Mouse (Mus musculus): Measurements from ENCODE around the gene Cacna2d1. TPM values are rescaled to one million over a fixed set of nuclear protein-coding genes. Genes with fewer than 3 reads are reported as not detected.
A peak's percentile ranks its signal among the peaks of the same experiment; 100 is the strongest.

The Cacna2d1 gene
- polyA plus RNA-seq, 1 experiment = 27.2 TPM

- H3K27me3 ChIP-seq (ENCODE audit: control insufficient read depth, insufficient read depth, insufficient read length) = no peaks in the 10 kb centered on the region
- TF ChIP-seq REST (IDR thresholded peaks at IDR 0.05; ENCODE audit: insufficient read depth, insufficient read length) = no peak
- H3K36me3 ChIP-seq (ENCODE audit: control insufficient read depth, insufficient read depth) = no peaks in the 10 kb centered on the region
- no peak overlapping the region for H3K4me2 ChIP-seq (ENCODE audit: low read depth)
- H3K79me2 ChIP-seq (ENCODE audit: control insufficient read depth, insufficient read depth) = peaks cover 13% of the 10 kb centered on the region
- H3ac ChIP-seq (ENCODE audit: control insufficient read depth, insufficient read length) = no peak overlapping the region
- no peak overlapping the region for H3K4me3 ChIP-seq
Measured at GRCm38 (mm10) chr5:16033569-16033968, 99.1 kb downstream of the Cacna2d1 start.

GRCm38 (mm10) chr5:16035259-16035658 lies 100.8 kb downstream of the Cacna2d1 start:
- Histone ChIP-seq H3K27me3 (ENCODE audit: control insufficient read depth, insufficient read depth, insufficient read length) (no peaks in the 10 kb centered on the region), H3K4me3 (no peak overlapping the region), H3K36me3 (ENCODE audit: control insufficient read depth, insufficient read depth) (no peaks in the 10 kb centered on the region), H3ac (ENCODE audit: control insufficient read depth, insufficient read length) (no peak overlapping the region), H3K4me2 (ENCODE audit: low read depth) (no peak overlapping the region), H3K79me2 (ENCODE audit: control insufficient read depth, insufficient read depth) (peaks cover 15% of the 10 kb centered on the region)
- TF ChIP-seq MYOD1 (IDR thresholded peaks at IDR 0.05; ENCODE audit: control insufficient read depth in 1 of 3, insufficient read length in 2 of 3, low read depth in 2 of 3) = peak in 1 of 3 experiments; percentile 22
- TF ChIP-seq CEBPB (IDR thresholded peaks at IDR 0.05; ENCODE audit: insufficient read depth, poor library complexity, severe bottlenecking) = peak; percentile 55; the same call in 1 of the 2 replicates
- no peak for TF ChIP-seq TCF3 (IDR thresholded peaks at IDR 0.05; ENCODE audit: insufficient read length, low read depth)

- H3K27me3 ChIP-seq (ENCODE audit: control insufficient read depth, insufficient read depth, insufficient read length) = no peaks in the 10 kb centered on the region
- H3ac ChIP-seq (ENCODE audit: control insufficient read depth, insufficient read length) = no peak overlapping the region
- H3K79me2 ChIP-seq (ENCODE audit: control insufficient read depth, insufficient read depth) = peaks cover 7% of the 10 kb centered on the region
- no peak overlapping the region for H3K4me3 ChIP-seq
- no peaks in the 10 kb centered on the region for H3K36me3 ChIP-seq (ENCODE audit: control insufficient read depth, insufficient read depth)
- H3K4me2 ChIP-seq (ENCODE audit: low read depth) = peak overlapping the region; percentile 1
- TF ChIP-seq CEBPB (IDR thresholded peaks at IDR 0.05; ENCODE audit: insufficient read depth, poor library complexity, severe bottlenecking) (peak; percentile 84), MAX (IDR thresholded peaks at IDR 0.05; ENCODE audit: low read depth) (no peak)
Measured at GRCm38 (mm10) chr5:16045147-16045878, 110.8 kb downstream of the Cacna2d1 start.

- peaks cover 4% of the 10 kb centered on the region for H3K79me2 ChIP-seq (ENCODE audit: control insufficient read depth, insufficient read depth)
- no peak overlapping the region for H3ac ChIP-seq (ENCODE audit: control insufficient read depth, insufficient read length)
- H3K36me3 ChIP-seq (ENCODE audit: control insufficient read depth, insufficient read depth) = no peaks in the 10 kb centered on the region
- H3K4me2 ChIP-seq (ENCODE audit: low read depth) = peak overlapping the region; percentile 55
- no peak overlapping the region for H3K4me3 ChIP-seq
- H3K27me3 ChIP-seq (ENCODE audit: control insufficient read depth, insufficient read depth, insufficient read length) = no peaks in the 10 kb centered on the region
- 0 out of 2 replicates have a peak, but pooled peaks have one; percentile 59 for TF ChIP-seq CEBPB (IDR thresholded peaks at IDR 0.05; ENCODE audit: insufficient read depth, poor library complexity, severe bottlenecking)
- TF ChIP-seq POLR2A (IDR thresholded peaks at IDR 0.05; ENCODE audit: insufficient read length, low read depth) = peak; percentile 17
- TF ChIP-seq SRF (IDR thresholded peaks at IDR 0.05; ENCODE audit: control insufficient read depth, insufficient read length, low read depth) = no peak
Measured at GRCm38 (mm10) chr5:16047452-16048191, 113.1 kb downstream of the Cacna2d1 start.

GRCm38 (mm10) chr5:16056795-16057194 lies 122.3 kb downstream of the Cacna2d1 start:
- H3K79me2 ChIP-seq (ENCODE audit: control insufficient read depth, insufficient read depth) = peaks cover 33% of the 10 kb centered on the region
- no peak overlapping the region for H3K4me3 ChIP-seq

GRCm38 (mm10) chr5:16062773-16063172 lies 128.3 kb downstream of the Cacna2d1 start:
- Histone ChIP-seq H3K79me2 (ENCODE audit: control insufficient read depth, insufficient read depth) (peaks cover 27% of the 10 kb centered on the region), H3K4me3 (no peak overlapping the region), H3K27me3 (ENCODE audit: control insufficient read depth, insufficient read depth, insufficient read length) (no peaks in the 10 kb centered on the region), H3K4me2 (ENCODE audit: low read depth) (peak overlapping the region; percentile 52), H3ac (ENCODE audit: control insufficient read depth, insufficient read length) (no peak overlapping the region), H3K36me3 (ENCODE audit: control insufficient read depth, insufficient read depth) (no peaks in the 10 kb centered on the region)
- TF ChIP-seq USF1 (IDR thresholded peaks at IDR 0.05; ENCODE audit: low read depth) (no peak), SRF (IDR thresholded peaks at IDR 0.05; ENCODE audit: control insufficient read depth, insufficient read length, low read depth) (no peak), MYOG (IDR thresholded peaks at IDR 0.05; ENCODE audit: control insufficient read depth in 1 of 3, insufficient read depth in 1 of 3, insufficient read length in 2 of 3, low read depth in 2 of 3) (no peak), MAX (IDR thresholded peaks at IDR 0.05; ENCODE audit: low read depth) (no peak), POLR2AphosphoS2 (IDR thresholded peaks at IDR 0.05; ENCODE audit: insufficient read length, low read depth) (no peak)

More at GRCm38 (mm10) chr5:16056795-16057194, 122.3 kb downstream of the Cacna2d1 start:
- Histone ChIP-seq H3ac (ENCODE audit: control insufficient read depth, insufficient read length) (no peak overlapping the region), H3K4me2 (ENCODE audit: low read depth) (peak overlapping the region; percentile 73), H3K36me3 (ENCODE audit: control insufficient read depth, insufficient read depth) (no peaks in the 10 kb centered on the region), H3K27me3 (ENCODE audit: control insufficient read depth, insufficient read depth, insufficient read length) (no peaks in the 10 kb centered on the region)
- TF ChIP-seq USF1 (IDR thresholded peaks at IDR 0.05; ENCODE audit: low read depth) (no peak), TCF3 (IDR thresholded peaks at IDR 0.05; ENCODE audit: insufficient read length, low read depth) (peak; percentile 2), MYOD1 (IDR thresholded peaks at IDR 0.05; ENCODE audit: control insufficient read depth in 1 of 3, insufficient read length in 2 of 3, low read depth in 2 of 3) (peak; percentile 36 to 71 (median 64)), SRF (IDR thresholded peaks at IDR 0.05; ENCODE audit: control insufficient read depth, insufficient read length, low read depth) (no peak), CEBPB (IDR thresholded peaks at IDR 0.05; ENCODE audit: insufficient read depth, poor library complexity, severe bottlenecking) (0 out of 2 replicates have a peak, but pooled peaks have one; percentile 9), POLR2A (IDR thresholded peaks at IDR 0.05; ENCODE audit: insufficient read length, low read depth) (no peak), MAX (IDR thresholded peaks at IDR 0.05; ENCODE audit: low read depth) (no peak), MYOG (IDR thresholded peaks at IDR 0.05; ENCODE audit: control insufficient read depth in 1 of 3, insufficient read depth in 1 of 3, insufficient read length in 2 of 3, low read depth in 2 of 3) (peak in 1 of 3 experiments; percentile 11), TCF12 (IDR thresholded peaks at IDR 0.05; ENCODE audit: insufficient read depth, poor library complexity, severe bottlenecking) (peak; percentile 36)
